Mouse (Mus musculus) midbrain, embryonic 13.5 days (tissue): ENCODE measurements around the gene Asprv1. TPM values are rescaled to one million over a fixed set of nuclear protein-coding genes. Genes with fewer than 3 reads are reported as not detected.

Experiments used
- ATAC-seq: fragments of 200-750 bp; cut with Nextera tagmentation; 2 replicates; pipeline ENCODE4 v1.8.0; 2017; ENCODE audit warnings: mild to moderate bottlenecking, moderate TSS enrichment, moderate library complexity
- H3K27ac ChIP-seq: fragments of 300-500 bp; sonication (generic); 2 replicates; pipeline ENCODE4 v1.5.1; 2015; ENCODE audit warnings: inconsistent platforms, mild to moderate bottlenecking, moderate library complexity
- H3K27me3 ChIP-seq: fragments of 300-500 bp; sonication (generic); 2 replicates; pipeline ENCODE4 v1.6.1; 2015; ENCODE audit warnings: mild to moderate bottlenecking, inconsistent platforms
- H3K36me3 ChIP-seq: fragments of 300-500 bp; sonication (generic); 2 replicates; pipeline ENCODE4 v1.6.1; 2015; ENCODE audit warnings: mild to moderate bottlenecking, inconsistent platforms
- H3K4me1 ChIP-seq: fragments of 300-500 bp; sonication (generic); replicated peaks from 2 replicates; pipeline ENCODE4 v1.6.1; 2015; ENCODE audit warnings: inconsistent platforms
- H3K4me2 ChIP-seq: fragments of 300-500 bp; sonication (generic); replicated peaks from 2 replicates; pipeline ENCODE4 v1.6.1; 2015; ENCODE audit warnings: moderate library complexity, mild to moderate bottlenecking, inconsistent platforms
- H3K4me3 ChIP-seq: fragments of 300-500 bp; sonication (generic); replicated peaks from 2 replicates; pipeline ENCODE4 v1.5.1; 2015; ENCODE audit warnings: mild to moderate bottlenecking, inconsistent platforms
- H3K9ac ChIP-seq: fragments of 300-500 bp; sonication (generic); replicated peaks from 2 replicates; pipeline ENCODE4 v1.6.1; 2015; ENCODE audit warnings: mild to moderate bottlenecking, inconsistent platforms
- H3K9me3 ChIP-seq: fragments of 300-500 bp; sonication (generic); 2 replicates; pipeline ENCODE4 v1.6.1; 2016; ENCODE audit warnings: mild to moderate bottlenecking, inconsistent platforms
- WGBS: fragments of 180-500 bp; shearing (Covaris S2); methylation state at CpG from one replicate; pipeline ENCODE4 v1.1.7; 2015; 5-methylcytosine and 5-hydroxymethylcytosine counted together
- polyA plus RNA-seq: library from polyadenylated mRNA; unstranded; fragments of >200 nt; fragmentation: Nextera tagmentation; extraction: Ambion mirVana; gene quantifications from 2 replicates; pipeline ENCODE4 v1.2.1, GENCODE M21; 2015

The Asprv1 gene
- polyA plus RNA-seq, 1 experiment from 2014 or later: 0.50 TPM

- peak overlapping the region; percentile 31 for H3K4me2 ChIP-seq
- H3K9ac ChIP-seq: no peak overlapping the region
- H3K4me1 ChIP-seq: no peaks in the 10 kb centered on the region
- 21% methylated on average over 9 of the region's 9 CpGs for WGBS
- H3K36me3 ChIP-seq: no peaks in the 10 kb centered on the region
- H3K27me3 ChIP-seq: 0 out of 2 replicates have a peak, but pooled peaks cover 10% of the 10 kb centered on the region
- H3K4me3 ChIP-seq: no peak overlapping the region; the same call in 1 of the 2 replicates
- no peaks in the 10 kb centered on the region for H3K9me3 ChIP-seq
- ATAC-seq: no peak
- H3K27ac ChIP-seq: no peak overlapping the region
Observed at GRCm38 (mm10) chr6:86594636-86595035, 33.3 kb upstream of the Asprv1 start.

- 0 out of 2 replicates have a peak, but pooled peaks cover 10% of the 10 kb centered on the region for H3K27me3 ChIP-seq
- ATAC-seq: no peak
- WGBS: 91% methylated on average over 17 of the region's 17 CpGs
- H3K4me2 ChIP-seq: no peak overlapping the region
- peaks cover 3% of the 10 kb centered on the region for H3K4me1 ChIP-seq
- no peak overlapping the region for H3K4me3 ChIP-seq
- no peaks in the 10 kb centered on the region for H3K36me3 ChIP-seq
- no peaks in the 10 kb centered on the region for H3K9me3 ChIP-seq
- H3K27ac ChIP-seq: no peak overlapping the region
- H3K9ac ChIP-seq: no peak overlapping the region
Observed at GRCm38 (mm10) chr6:86595865-86596440, 32.0 kb upstream of the Asprv1 start.

DNA sequence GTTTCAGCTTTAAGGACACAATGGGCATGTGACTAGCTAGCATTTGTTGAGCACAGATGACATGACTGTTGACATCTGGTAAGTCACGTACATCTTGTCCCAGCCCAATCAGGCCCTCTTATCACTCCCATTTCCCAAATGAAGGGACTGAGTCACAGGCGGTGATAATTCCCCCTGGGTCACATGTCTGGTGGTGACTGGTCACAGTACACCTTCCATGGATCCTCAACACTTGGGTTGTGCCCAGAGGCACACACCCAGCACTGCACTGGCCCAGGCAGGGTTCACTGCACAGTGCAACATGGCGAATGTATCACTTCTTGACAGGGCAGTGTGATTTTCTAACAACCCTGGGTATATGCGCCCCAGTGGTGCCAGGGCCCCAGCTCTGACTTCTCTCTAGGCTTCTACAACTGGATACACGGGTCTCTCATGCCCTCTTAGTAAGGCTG is 29.2 kb upstream of the Asprv1 start:
- no peak overlapping the region for H3K27ac ChIP-seq
- no peak overlapping the region for H3K9ac ChIP-seq
- H3K4me3 ChIP-seq: no peak overlapping the region
- H3K36me3 ChIP-seq: no peaks in the 10 kb centered on the region
- H3K9me3 ChIP-seq: no peaks in the 10 kb centered on the region
- peaks cover 3% of the 10 kb centered on the region for H3K4me1 ChIP-seq
- H3K4me2 ChIP-seq: no peak overlapping the region
- 0 out of 2 replicates have a peak, but pooled peaks cover 10% of the 10 kb centered on the region for H3K27me3 ChIP-seq
- 72% methylated on average over 5 of the region's 5 CpGs for WGBS
- ATAC-seq: peak; percentile 54; the same call in 1 of the 2 replicates

DNA sequence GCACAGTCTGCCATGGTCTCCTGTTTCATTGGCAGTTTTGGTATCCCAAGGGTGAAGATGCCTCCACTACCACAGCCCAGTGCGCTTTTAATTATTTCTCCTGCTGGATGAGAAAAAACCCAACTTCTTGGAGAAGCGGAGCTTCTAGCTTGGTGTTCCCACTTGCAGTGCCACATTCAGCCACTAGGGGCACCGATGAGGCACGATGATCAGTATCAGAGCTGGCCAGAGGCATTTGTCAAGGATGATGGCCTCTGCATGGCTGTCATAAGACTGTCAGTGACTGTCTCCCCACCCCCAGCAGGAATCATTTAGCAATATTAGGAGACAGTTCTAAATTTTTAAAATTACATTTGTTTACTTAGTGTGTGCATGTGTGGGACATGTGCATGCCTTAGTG is 28.8 kb upstream of the Asprv1 start:
- Histone ChIP-seq H3K27ac (no peak overlapping the region), H3K9me3 (no peaks in the 10 kb centered on the region), H3K27me3 (0 out of 2 replicates have a peak, but pooled peaks cover 10% of the 10 kb centered on the region), H3K36me3 (no peaks in the 10 kb centered on the region), H3K9ac (no peak overlapping the region), H3K4me1 (peaks cover 3% of the 10 kb centered on the region), H3K4me2 (no peak overlapping the region), H3K4me3 (no peak overlapping the region)
- WGBS: 21% methylated on average over 4 of the region's 4 CpGs
- ATAC-seq: peak; percentile 62

GRCm38 (mm10) chr6:86599951-86600414 is 28.0 kb upstream of the Asprv1 start:
- H3K9me3 ChIP-seq: no peaks in the 10 kb centered on the region
- peak; percentile 31; the same call in 1 of the 2 replicates for ATAC-seq
- H3K9ac ChIP-seq: no peak overlapping the region
- 0 out of 2 replicates have a peak, but pooled peaks cover 9% of the 10 kb centered on the region for H3K27me3 ChIP-seq
- no peaks in the 10 kb centered on the region for H3K36me3 ChIP-seq
- H3K4me1 ChIP-seq: peaks cover 3% of the 10 kb centered on the region
- no peak overlapping the region for H3K27ac ChIP-seq
- H3K4me3 ChIP-seq: no peak overlapping the region
- H3K4me2 ChIP-seq: no peak overlapping the region
- WGBS: 72% methylated on average over 6 of the region's 6 CpGs

DNA sequence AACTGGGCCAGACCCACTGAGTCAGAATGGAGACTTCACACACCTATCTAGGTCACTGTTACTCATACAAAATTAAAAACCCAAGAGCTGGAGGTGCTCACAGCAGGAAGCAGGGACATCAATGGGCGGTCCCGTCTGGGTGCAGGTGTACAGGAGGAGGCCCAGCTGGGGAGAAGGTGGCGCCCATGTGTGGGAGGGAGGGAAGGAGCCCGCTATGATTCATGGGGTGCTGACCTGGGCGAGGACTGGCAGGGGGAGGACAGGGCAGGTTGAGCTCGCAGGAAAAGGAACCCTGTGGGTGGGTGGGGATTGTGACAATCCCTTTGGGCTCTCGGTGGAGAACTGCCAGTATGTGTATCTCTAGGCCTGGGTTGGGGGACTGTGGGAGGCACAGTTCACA is 22.7 kb upstream of the Asprv1 start:
- no peak for ATAC-seq
- WGBS: 84% methylated on average over 7 of the region's 7 CpGs
- no peaks in the 10 kb centered on the region for H3K36me3 ChIP-seq
- H3K27ac ChIP-seq: no peak overlapping the region
- H3K9ac ChIP-seq: no peak overlapping the region
- H3K9me3 ChIP-seq: no peaks in the 10 kb centered on the region
- no peak overlapping the region for H3K4me2 ChIP-seq
- no peaks in the 10 kb centered on the region for H3K4me1 ChIP-seq
- no peaks in the 10 kb centered on the region for H3K27me3 ChIP-seq
- no peak overlapping the region for H3K4me3 ChIP-seq

DNA sequence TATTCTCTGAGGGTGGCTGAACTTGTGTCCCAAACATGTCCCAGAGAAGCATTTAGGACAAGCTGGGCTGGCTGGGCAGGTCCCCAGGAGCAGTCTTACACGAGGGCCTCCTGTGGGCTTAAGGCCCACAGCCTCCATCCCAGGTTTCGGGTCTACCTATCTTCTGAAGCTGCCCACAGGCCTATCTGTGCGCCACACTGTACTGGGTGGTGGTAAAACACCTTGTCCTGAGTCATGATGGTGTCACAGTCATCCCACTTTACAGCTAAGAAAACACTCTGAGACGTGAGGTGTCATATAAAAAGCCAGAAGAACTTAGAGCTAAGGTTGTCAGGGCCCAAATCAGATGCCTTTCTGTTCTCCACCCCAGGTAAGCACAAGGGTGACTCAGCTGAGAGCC is 21.7 kb upstream of the Asprv1 start:
- Histone ChIP-seq H3K4me1 (no peaks in the 10 kb centered on the region), H3K4me2 (no peak overlapping the region), H3K4me3 (no peak overlapping the region), H3K27me3 (no peaks in the 10 kb centered on the region), H3K9ac (no peak overlapping the region), H3K36me3 (no peaks in the 10 kb centered on the region), H3K27ac (no peak overlapping the region), H3K9me3 (no peaks in the 10 kb centered on the region)
- 83% methylated on average over 4 of the region's 4 CpGs for WGBS
- ATAC-seq: no peak

- Histone ChIP-seq H3K9ac (no peak overlapping the region), H3K36me3 (no peaks in the 10 kb centered on the region), H3K9me3 (no peaks in the 10 kb centered on the region), H3K4me3 (no peak overlapping the region), H3K27ac (no peak overlapping the region), H3K27me3 (no peaks in the 10 kb centered on the region), H3K4me1 (no peaks in the 10 kb centered on the region), H3K4me2 (no peak overlapping the region)
- WGBS: 82% methylated on average over 6 of the region's 6 CpGs
- no peak for ATAC-seq
Observed at GRCm38 (mm10) chr6:86607471-86607870, 20.5 kb upstream of the Asprv1 start.

- no peak for ATAC-seq
- Histone ChIP-seq H3K4me1 (no peaks in the 10 kb centered on the region), H3K4me2 (no peak overlapping the region), H3K27ac (no peak overlapping the region), H3K4me3 (no peak overlapping the region), H3K9me3 (no peaks in the 10 kb centered on the region), H3K27me3 (no peaks in the 10 kb centered on the region), H3K36me3 (no peaks in the 10 kb centered on the region), H3K9ac (no peak overlapping the region)
- 90% methylated on average over 6 of the region's 6 CpGs for WGBS
Observed at GRCm38 (mm10) chr6:86609235-86609634, 18.7 kb upstream of the Asprv1 start.

DNA sequence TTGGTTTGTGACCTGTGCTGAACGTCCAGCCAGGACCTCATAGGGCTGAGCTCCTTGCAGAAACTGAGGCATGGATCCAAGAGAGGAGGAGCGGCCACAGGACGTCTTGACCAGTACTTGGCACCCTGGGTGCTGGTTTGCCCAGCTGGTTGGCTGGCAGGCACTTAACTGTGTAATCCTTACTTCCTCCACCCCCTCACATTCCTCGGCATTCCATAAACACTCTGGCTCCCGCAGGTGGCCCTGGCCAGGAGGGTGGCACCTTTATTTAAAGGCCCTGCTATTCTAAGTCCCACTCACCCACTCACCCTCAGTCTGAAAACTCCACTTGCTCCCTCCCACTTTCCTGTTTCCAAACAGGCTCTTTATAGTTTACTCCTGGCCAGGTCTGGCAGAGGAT is 17.2 kb upstream of the Asprv1 start:
- H3K9me3 ChIP-seq: no peaks in the 10 kb centered on the region
- no peaks in the 10 kb centered on the region for H3K27me3 ChIP-seq
- WGBS: 66% methylated on average over 5 of the region's 5 CpGs
- no peaks in the 10 kb centered on the region for H3K4me1 ChIP-seq
- no peak overlapping the region for H3K27ac ChIP-seq
- ATAC-seq: no peak
- H3K36me3 ChIP-seq: no peaks in the 10 kb centered on the region
- H3K9ac ChIP-seq: no peak overlapping the region
- no peak overlapping the region for H3K4me2 ChIP-seq
- no peak overlapping the region for H3K4me3 ChIP-seq

DNA sequence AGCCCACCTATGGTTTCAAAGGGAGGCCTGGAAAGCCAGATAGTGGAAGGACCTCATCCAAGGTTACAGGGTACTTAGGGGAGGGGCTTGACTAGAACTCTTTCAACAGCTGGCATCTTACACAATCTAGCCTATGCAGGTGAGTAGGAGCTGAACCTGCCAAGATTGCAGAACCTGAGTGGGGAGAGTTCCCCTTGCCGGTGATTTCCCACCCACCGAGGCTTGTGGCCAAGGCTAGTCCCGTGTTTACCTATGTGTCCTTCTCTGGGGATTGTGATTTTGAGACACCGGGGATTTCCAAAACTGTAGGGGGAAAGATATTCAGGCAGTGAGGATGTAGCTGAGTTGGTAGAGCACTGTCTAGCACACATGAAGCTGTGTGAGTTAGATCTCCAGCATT is 12.7 kb upstream of the Asprv1 start:
- Histone ChIP-seq H3K27me3 (no peaks in the 10 kb centered on the region), H3K4me3 (no peak overlapping the region), H3K36me3 (no peaks in the 10 kb centered on the region), H3K27ac (no peak overlapping the region), H3K4me2 (no peak overlapping the region), H3K4me1 (no peaks in the 10 kb centered on the region), H3K9ac (no peak overlapping the region), H3K9me3 (no peaks in the 10 kb centered on the region)
- WGBS: 89% methylated on average over 4 of the region's 4 CpGs
- ATAC-seq: no peak

DNA sequence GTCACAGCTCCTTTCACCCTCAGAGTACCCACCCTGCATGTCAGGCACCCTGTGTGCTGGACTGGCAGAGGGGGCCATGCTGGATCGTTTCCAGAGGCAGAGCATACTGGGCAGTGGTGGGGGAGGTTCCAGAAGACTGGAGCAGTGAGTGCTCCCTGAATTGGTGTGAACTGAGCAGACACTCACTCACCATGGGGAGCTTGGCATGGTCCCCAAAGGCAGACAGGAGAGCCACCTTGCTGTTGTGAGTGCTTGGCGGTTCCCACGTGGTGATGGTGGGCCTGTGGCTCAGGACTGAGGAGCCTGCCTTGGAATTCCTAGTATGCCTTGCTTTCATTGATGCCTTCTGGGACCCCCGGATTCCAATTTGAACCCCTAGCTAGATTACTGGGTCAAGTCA is 4.8 kb upstream of the Asprv1 start:
- H3K9ac ChIP-seq: no peak overlapping the region
- 94% methylated on average over 4 of the region's 4 CpGs for WGBS
- ATAC-seq: no peak

More for the DNA sequence above, 4.8 kb upstream of the Asprv1 start:
- Histone ChIP-seq H3K4me1 (no peaks in the 10 kb centered on the region), H3K4me3 (no peak overlapping the region), H3K27ac (no peak overlapping the region), H3K9me3 (no peaks in the 10 kb centered on the region), H3K27me3 (no peaks in the 10 kb centered on the region), H3K4me2 (no peak overlapping the region), H3K36me3 (no peaks in the 10 kb centered on the region)
